Mouse (Mus musculus): ENCODE results near the gene Degs1. TPM values are rescaled to one million over a fixed set of nuclear protein-coding genes. Genes with fewer than 3 reads are reported as not detected.
"Not testable (repeated sequence)": the region's sequence is repeated elsewhere in the genome, so short reads cannot be mapped to it uniquely, and the experiment has no call there.

Gene Degs1
- polyA plus RNA-seq, 1 experiment from 2014 or later, result 78.8 TPM

DNA sequence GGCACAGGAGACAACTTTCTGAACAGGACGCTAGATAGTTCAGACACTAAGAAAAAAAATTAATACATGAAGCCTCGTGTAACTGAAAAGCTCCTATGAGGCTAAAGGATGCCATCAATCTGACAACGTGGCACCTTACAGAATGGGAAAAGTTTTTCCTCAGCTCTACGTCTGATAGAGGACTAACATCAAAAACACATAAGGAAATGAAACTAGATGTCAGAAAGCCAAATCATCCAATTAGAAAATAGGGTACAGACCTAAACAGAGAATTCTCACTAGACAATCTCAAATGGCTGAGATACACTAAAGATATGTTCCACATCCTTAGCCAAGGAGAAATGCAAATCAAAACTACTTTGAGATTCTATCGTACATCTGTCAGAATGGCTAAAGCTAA is 26.8 kb upstream of the Degs1 start:
- WGBS, result 82% methylated on average over 5 of the region's 5 CpGs
- H3K9ac ChIP-seq (ENCODE audit: low read depth, low read length), result no peak overlapping the region
- ATAC-seq (ENCODE audit: low FRiP score) (no peak), DNase-seq (ENCODE audit: low spot score) (no peak)
- H3K27me3 ChIP-seq (ENCODE audit: control insufficient read depth, insufficient read depth, low read length), result no peaks in the 10 kb centered on the region
- H3K9me3 ChIP-seq (ENCODE audit: control insufficient read depth, low read length), result no peaks in the 10 kb centered on the region
- H3K4me2 ChIP-seq (replicated peaks; ENCODE audit: low read depth, low read length), result no peak overlapping the region
- no peaks in the 10 kb centered on the region for H3K4me1 ChIP-seq (replicated peaks; ENCODE audit: control insufficient read depth, insufficient read depth, low read length)
- no peak overlapping the region for H3K4me3 ChIP-seq (ENCODE audit: low read depth, low read length)
- 0 out of 2 replicates have a peak, but pooled peaks cover 2% of the 10 kb centered on the region for H3K36me3 ChIP-seq (ENCODE audit: control insufficient read depth, insufficient read depth, low read length)
- no peak overlapping the region for H3K27ac ChIP-seq (ENCODE audit: low read depth, low read length)

- Histone ChIP-seq H3K27ac (ENCODE audit: low read depth, low read length) (no peak overlapping the region), H3K27me3 (ENCODE audit: control insufficient read depth, insufficient read depth, low read length) (no peaks in the 10 kb centered on the region), H3K4me3 (ENCODE audit: low read depth, low read length) (no peak overlapping the region), H3K9me3 (ENCODE audit: control insufficient read depth, low read length) (no peaks in the 10 kb centered on the region), H3K36me3 (ENCODE audit: control insufficient read depth, insufficient read depth, low read length) (no peaks in the 10 kb centered on the region), H3K4me1 (replicated peaks; ENCODE audit: control insufficient read depth, insufficient read depth, low read length) (no peaks in the 10 kb centered on the region), H3K4me2 (replicated peaks; ENCODE audit: low read depth, low read length) (no peak overlapping the region), H3K9ac (ENCODE audit: low read depth, low read length) (no peak overlapping the region)
- DNase-seq (ENCODE audit: low spot score) (no peak), ATAC-seq (ENCODE audit: low FRiP score) (no peak)
- 89% methylated on average over 5 of the region's 5 CpGs for WGBS
Observed at GRCm38 (mm10) chr1:182302916-182303315, 20.3 kb upstream of the Degs1 start.

DNA sequence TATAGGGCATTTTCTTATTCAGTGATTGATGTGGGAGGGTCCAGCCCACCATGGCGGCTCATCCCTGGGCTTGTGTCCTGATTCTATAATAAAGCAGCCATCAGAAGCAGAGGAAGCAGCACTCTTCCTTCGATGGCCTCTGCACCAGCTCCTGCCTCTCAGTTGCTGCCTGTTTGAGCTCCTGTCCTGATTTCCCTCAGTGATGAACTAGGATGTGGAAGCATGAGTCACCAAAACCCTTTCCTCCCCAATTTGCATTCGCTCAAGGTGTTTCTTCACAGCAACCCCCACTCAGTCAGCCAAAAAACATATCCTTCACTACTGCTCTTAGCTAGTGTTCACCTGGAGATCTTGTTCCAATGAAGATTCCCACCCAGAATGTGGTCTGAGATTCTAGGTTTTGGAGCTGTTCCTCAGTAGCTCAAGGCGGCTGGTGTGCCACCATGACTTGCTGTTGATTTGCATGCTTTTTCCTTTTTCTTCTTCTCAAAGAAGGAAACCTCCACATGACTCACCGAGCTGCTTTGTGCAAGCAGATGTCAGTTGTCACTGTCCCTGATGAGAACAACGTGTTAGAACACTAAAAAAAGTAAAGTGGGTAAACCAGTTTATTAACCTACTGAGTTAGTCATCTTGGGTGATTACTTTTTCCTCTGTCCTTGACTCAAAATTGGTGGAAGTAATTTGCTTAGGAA is 19.7 kb upstream of the Degs1 start:
- no peaks in the 10 kb centered on the region for H3K9me3 ChIP-seq (ENCODE audit: control insufficient read depth, low read length)
- H3K4me1 ChIP-seq (replicated peaks; ENCODE audit: control insufficient read depth, insufficient read depth, low read length), result no peaks in the 10 kb centered on the region
- no peak overlapping the region for H3K4me2 ChIP-seq (replicated peaks; ENCODE audit: low read depth, low read length)
- H3K27ac ChIP-seq (ENCODE audit: low read depth, low read length), result no peak overlapping the region
- no peaks in the 10 kb centered on the region for H3K36me3 ChIP-seq (ENCODE audit: control insufficient read depth, insufficient read depth, low read length)
- no peaks in the 10 kb centered on the region for H3K27me3 ChIP-seq (ENCODE audit: control insufficient read depth, insufficient read depth, low read length)
- 85% methylated on average over 6 of the region's 6 CpGs for WGBS
- DNase-seq (ENCODE audit: low spot score) (no peak), ATAC-seq (ENCODE audit: low FRiP score) (no peak)
- H3K9ac ChIP-seq (ENCODE audit: low read depth, low read length), result no peak overlapping the region
- no peak overlapping the region for H3K4me3 ChIP-seq (ENCODE audit: low read depth, low read length)

- DNase-seq (ENCODE audit: low spot score), result no peak
- Histone ChIP-seq H3K9me3 (ENCODE audit: control insufficient read depth, low read length) (no peaks in the 10 kb centered on the region), H3K4me1 (replicated peaks; ENCODE audit: control insufficient read depth, insufficient read depth, low read length) (no peaks in the 10 kb centered on the region), H3K36me3 (ENCODE audit: control insufficient read depth, insufficient read depth, low read length) (no peaks in the 10 kb centered on the region), H3K9ac (ENCODE audit: low read depth, low read length) (no peak overlapping the region), H3K4me3 (ENCODE audit: low read depth, low read length) (no peak overlapping the region), H3K4me2 (replicated peaks; ENCODE audit: low read depth, low read length) (no peak overlapping the region), H3K27ac (ENCODE audit: low read depth, low read length) (no peak overlapping the region), H3K27me3 (ENCODE audit: control insufficient read depth, insufficient read depth, low read length) (no peaks in the 10 kb centered on the region)
- 94% methylated on average over 5 of the region's 5 CpGs for WGBS
- ATAC-seq (ENCODE audit: low FRiP score), result no peak
Observed at GRCm38 (mm10) chr1:182297821-182298220, 15.2 kb upstream of the Degs1 start.

- Histone ChIP-seq H3K4me2 (replicated peaks; ENCODE audit: low read depth, low read length) (no peak overlapping the region), H3K27me3 (ENCODE audit: control insufficient read depth, insufficient read depth, low read length) (no peaks in the 10 kb centered on the region), H3K9ac (ENCODE audit: low read depth, low read length) (no peak overlapping the region), H3K4me1 (replicated peaks; ENCODE audit: control insufficient read depth, insufficient read depth, low read length) (no peaks in the 10 kb centered on the region), H3K27ac (ENCODE audit: low read depth, low read length) (no peak overlapping the region), H3K4me3 (ENCODE audit: low read depth, low read length) (no peak overlapping the region), H3K9me3 (ENCODE audit: control insufficient read depth, low read length) (no peaks in the 10 kb centered on the region), H3K36me3 (ENCODE audit: control insufficient read depth, insufficient read depth, low read length) (no peaks in the 10 kb centered on the region)
- WGBS, result 48% methylated on average over 3 of the region's 3 CpGs
- ATAC-seq (ENCODE audit: low FRiP score) (no peak), DNase-seq (ENCODE audit: low spot score) (no peak)
Observed at GRCm38 (mm10) chr1:182297246-182297645, 14.6 kb upstream of the Degs1 start.

DNA sequence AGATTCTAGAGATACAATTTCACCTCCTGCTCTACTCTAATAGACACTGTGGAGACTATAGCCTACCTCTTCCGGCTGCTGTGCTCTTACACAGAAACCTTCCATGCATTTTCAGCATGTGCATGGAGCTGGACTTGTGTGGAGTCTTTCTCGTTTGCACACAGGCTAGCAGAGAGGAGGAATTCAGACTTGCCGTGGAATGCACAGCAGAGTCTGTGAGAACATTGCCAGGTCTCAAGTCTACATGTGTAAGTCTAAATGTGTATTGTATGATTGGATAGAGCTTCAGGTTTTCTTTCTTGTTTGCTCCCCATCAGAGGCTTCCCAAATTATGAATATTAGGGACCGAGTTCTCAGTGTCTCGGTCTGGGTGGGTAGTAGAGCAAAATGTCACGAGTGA is 14.2 kb upstream of the Degs1 start:
- WGBS, result 74% methylated on average over 6 of the region's 6 CpGs
- no peak for ATAC-seq (ENCODE audit: low FRiP score)

GRCm38 (mm10) chr1:182296141-182296540 is 13.5 kb upstream of the Degs1 start:
- Histone ChIP-seq H3K27me3 (ENCODE audit: control insufficient read depth, insufficient read depth, low read length) (no peaks in the 10 kb centered on the region), H3K9ac (ENCODE audit: low read depth, low read length) (no peak overlapping the region), H3K4me1 (replicated peaks; ENCODE audit: control insufficient read depth, insufficient read depth, low read length) (no peaks in the 10 kb centered on the region), H3K36me3 (ENCODE audit: control insufficient read depth, insufficient read depth, low read length) (no peaks in the 10 kb centered on the region), H3K4me3 (ENCODE audit: low read depth, low read length) (no peak overlapping the region), H3K4me2 (replicated peaks; ENCODE audit: low read depth, low read length) (no peak overlapping the region), H3K9me3 (ENCODE audit: control insufficient read depth, low read length) (no peaks in the 10 kb centered on the region), H3K27ac (ENCODE audit: low read depth, low read length) (no peak overlapping the region)
- ATAC-seq (ENCODE audit: low FRiP score), result no peak
- 83% methylated on average over 6 of the region's 6 CpGs for WGBS
- no peak for DNase-seq (ENCODE audit: low spot score)

More for the DNA sequence above, 14.2 kb upstream of the Degs1 start:
- H3K9me3 ChIP-seq (ENCODE audit: control insufficient read depth, low read length), result no peaks in the 10 kb centered on the region
- H3K27me3 ChIP-seq (ENCODE audit: control insufficient read depth, insufficient read depth, low read length), result no peaks in the 10 kb centered on the region
- H3K27ac ChIP-seq (ENCODE audit: low read depth, low read length), result no peak overlapping the region
- H3K9ac ChIP-seq (ENCODE audit: low read depth, low read length), result no peak overlapping the region
- no peak overlapping the region for H3K4me3 ChIP-seq (ENCODE audit: low read depth, low read length)
- no peaks in the 10 kb centered on the region for H3K4me1 ChIP-seq (replicated peaks; ENCODE audit: control insufficient read depth, insufficient read depth, low read length)
- H3K4me2 ChIP-seq (replicated peaks; ENCODE audit: low read depth, low read length), result no peak overlapping the region
- H3K36me3 ChIP-seq (ENCODE audit: control insufficient read depth, insufficient read depth, low read length), result no peaks in the 10 kb centered on the region
- no peak for DNase-seq (ENCODE audit: low spot score)

- DNase-seq (ENCODE audit: low spot score) (no peak), ATAC-seq (ENCODE audit: low FRiP score) (no peak)
- no peak overlapping the region for H3K27ac ChIP-seq (ENCODE audit: low read depth, low read length)
- no peak overlapping the region for H3K4me3 ChIP-seq (ENCODE audit: low read depth, low read length)
- no peaks in the 10 kb centered on the region for H3K4me1 ChIP-seq (replicated peaks; ENCODE audit: control insufficient read depth, insufficient read depth, low read length)
- no peak overlapping the region for H3K4me2 ChIP-seq (replicated peaks; ENCODE audit: low read depth, low read length)
- H3K27me3 ChIP-seq (ENCODE audit: control insufficient read depth, insufficient read depth, low read length), result no peaks in the 10 kb centered on the region
- H3K9ac ChIP-seq (ENCODE audit: low read depth, low read length), result no peak overlapping the region
- WGBS, result 77% methylated on average over 4 of the region's 4 CpGs
- H3K36me3 ChIP-seq (ENCODE audit: control insufficient read depth, insufficient read depth, low read length), result no peaks in the 10 kb centered on the region
- H3K9me3 ChIP-seq (ENCODE audit: control insufficient read depth, low read length), result no peaks in the 10 kb centered on the region
Observed at GRCm38 (mm10) chr1:182292291-182292690, 9.7 kb upstream of the Degs1 start.

GRCm38 (mm10) chr1:182290741-182291140 is 8.1 kb upstream of the Degs1 start:
- not testable (repeated sequence) for H3K27me3 ChIP-seq (ENCODE audit: control insufficient read depth, insufficient read depth, low read length); H3K4me3 ChIP-seq (ENCODE audit: low read depth, low read length); H3K27ac ChIP-seq (ENCODE audit: low read depth, low read length); H3K4me2 ChIP-seq (replicated peaks; ENCODE audit: low read depth, low read length); H3K4me1 ChIP-seq (replicated peaks; ENCODE audit: control insufficient read depth, insufficient read depth, low read length); ATAC-seq (ENCODE audit: low FRiP score); DNase-seq (ENCODE audit: low spot score); H3K9ac ChIP-seq (ENCODE audit: low read depth, low read length); H3K9me3 ChIP-seq (ENCODE audit: control insufficient read depth, low read length); H3K36me3 ChIP-seq (ENCODE audit: control insufficient read depth, insufficient read depth, low read length)
- 96% methylated on average over 3 of the region's 3 CpGs for WGBS
